Mouse (Mus musculus): ENCODE measurements at regions not wholly inside any gene's neighbourhood (a gene's known extent, or its start where the extent isn't known, plus 50 kb on each side); places are given as distances from the start of the nearest gene placed in this dataset.

- DNase-seq (ENCODE audit: low spot score in 2 of 2) = no peak
These were observed 62.7 kb downstream of the Bmp2 start for GRCm38 (mm10) chr2:133614672-133615071.

DNA sequence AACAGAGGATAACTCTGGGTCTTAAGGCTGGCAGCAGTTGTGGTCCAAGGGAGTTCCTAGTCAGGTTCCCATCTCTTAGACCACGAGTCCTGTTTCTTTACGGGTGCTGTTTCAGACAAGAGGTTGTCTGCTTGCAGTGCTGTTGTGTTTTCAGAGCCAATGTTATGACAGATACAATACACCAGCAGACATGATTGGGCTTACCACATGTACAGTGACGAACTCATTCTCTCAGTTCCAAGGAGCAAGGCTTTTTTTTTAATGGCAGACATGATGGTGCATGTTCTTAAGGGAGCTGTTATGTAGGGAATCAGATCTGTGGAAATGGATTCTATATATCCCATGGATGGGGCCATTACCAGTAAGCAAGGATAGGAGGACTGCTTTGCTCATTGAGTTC lies 63.3 kb downstream of the Bmp2 start:
- DNase-seq (ENCODE audit: low spot score in 2 of 2) = no peak

DNA sequence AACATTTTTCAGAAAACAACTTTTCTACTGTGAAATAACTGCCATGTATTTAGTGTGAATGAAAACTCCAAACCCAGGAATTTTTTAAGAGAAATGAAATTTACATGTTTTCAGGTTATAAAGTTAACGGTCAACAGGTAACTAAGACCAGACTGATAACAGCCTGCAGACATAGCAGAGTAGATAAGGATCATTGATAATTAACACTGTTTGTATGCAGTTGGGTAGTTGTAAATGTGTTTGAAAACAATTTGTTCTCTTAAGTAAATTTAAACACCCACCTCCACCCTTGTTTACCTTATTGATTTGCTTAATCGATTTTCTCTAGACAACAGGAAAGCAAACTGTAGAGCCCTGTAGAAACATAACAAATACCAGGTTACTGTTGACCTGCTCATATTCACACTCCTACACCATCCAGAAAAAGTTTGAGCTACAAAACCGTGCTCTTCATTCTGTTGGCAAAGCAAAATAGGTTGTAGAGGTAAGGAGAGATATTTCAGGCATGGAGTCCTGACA lies 65.4 kb downstream of the Bmp2 start:
- DNase-seq (ENCODE audit: low spot score in 2 of 2) = no peak

DNA sequence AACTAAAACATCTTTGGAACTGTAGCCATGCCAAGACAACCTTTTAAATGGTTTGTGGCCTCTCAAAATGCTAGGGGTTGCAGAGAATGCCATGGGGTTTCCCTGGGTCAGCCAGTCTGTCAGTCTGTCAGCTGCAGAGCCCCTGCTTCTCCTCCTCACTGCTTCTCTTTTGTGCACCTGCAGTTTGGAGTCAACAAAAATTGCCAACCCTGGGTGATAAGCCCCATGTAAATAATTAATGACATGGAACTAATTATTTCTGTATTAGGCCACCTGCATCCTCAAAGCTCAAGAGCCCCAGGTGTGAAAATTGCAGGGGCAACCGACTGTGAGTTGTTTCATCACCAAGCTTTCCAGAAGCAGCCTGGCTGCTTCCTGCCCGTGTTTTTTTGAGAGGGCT lies 70.6 kb downstream of the Bmp2 start:
- DNase-seq (ENCODE audit: low spot score in 2 of 2) = no peak

- DNase-seq (ENCODE audit: low spot score in 2 of 2) = no peak
These were observed 73.6 kb downstream of the Bmp2 start for GRCm38 (mm10) chr2:133625542-133625941.

DNA sequence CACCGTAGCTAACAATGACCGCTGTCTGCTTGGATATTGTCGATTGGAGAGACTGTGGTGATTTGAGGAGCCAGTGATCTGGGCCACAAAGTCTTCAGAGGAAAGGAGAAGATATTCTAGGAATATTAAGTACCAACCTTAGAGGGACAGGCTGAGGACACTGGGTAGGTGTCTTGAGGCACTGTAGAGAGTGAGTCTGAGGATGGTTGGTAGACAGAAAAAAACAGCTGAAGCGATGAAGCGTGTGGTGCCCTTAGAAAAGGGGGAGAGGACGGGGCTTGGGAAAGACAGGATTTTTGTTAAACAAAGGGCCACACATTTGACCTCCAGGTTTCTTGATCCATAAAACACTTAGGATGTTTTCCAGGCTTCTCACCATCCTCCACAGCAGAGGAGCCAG lies 76.9 kb downstream of the Bmp2 start:
- DNase-seq (ENCODE audit: low spot score in 2 of 2) = no peak

- no peak for DNase-seq (ENCODE audit: low spot score in 2 of 2)
These were observed 83.5 kb downstream of the Bmp2 start for GRCm38 (mm10) chr2:133635434-133635833.

DNA sequence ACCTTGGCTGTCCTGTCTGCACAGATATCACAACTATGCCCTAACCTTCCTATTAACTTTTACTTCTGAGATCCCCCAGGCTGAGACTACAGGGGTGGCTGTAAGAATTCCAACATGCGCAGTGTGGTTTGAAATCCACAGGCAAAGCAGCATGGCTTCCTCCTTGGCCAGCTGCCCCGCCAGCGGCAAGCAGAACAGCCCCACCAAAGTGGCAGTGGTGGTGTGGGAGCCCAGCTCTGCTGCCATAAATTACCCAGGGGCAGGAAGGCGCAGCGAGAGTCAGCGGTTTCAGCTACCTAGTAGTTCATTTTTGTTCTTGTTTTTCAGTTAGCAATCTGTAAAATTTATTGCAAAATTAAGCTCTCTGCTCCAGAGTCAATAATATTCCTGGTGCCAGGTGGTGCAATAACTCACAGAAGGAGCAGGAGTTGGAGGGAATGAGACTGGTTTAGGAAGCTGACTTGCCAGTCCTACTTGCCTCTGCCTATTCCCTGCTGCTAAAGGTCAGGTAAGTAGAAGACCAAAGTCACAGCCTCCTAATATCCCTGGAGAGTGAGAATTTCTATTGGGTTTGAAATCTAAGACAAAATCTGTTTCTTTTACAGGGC lies 98.0 kb downstream of the Bmp2 start:
- no peak for DNase-seq (ENCODE audit: low spot score in 2 of 2)

DNA sequence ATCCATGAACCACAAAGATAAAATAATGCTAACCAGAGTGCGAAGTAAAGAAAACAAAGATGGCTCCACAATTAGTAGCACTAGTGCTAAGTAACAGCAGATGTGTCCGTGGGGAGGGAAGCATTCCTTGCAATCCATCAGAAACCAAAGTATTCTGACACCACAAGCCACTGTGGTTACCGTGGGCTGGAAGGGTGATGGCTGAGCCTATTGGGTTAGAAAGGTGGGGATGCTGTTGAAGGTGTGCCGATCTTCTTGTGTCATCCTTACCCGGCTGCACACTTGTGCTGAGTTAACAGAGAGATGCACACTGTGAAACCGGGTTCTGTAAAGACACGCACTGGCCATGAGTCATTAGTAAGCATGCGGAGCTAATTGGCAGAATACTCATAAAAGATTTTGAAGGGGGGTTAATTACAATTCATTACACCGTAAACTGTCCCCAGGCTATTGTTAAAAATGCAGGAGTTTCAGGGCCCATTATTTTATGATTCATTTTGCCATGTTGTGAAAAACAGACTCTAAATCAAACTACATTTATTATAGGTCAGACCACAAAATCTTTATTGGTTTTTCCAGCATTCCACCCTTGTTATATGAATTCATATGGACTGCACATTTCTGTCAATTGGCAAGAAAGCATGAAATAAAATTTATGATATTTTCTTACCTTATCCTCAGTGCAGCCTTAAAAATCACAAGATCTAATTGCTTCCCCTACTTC lies 114.5 kb downstream of the Bmp2 start:
- no peak for DNase-seq (ENCODE audit: low spot score in 2 of 2)

GRCm38 (mm10) chr2:133667055-133667395 lies 115.1 kb downstream of the Bmp2 start:
- DNase-seq (ENCODE audit: low spot score in 2 of 2) = no peak

GRCm38 (mm10) chr2:133669821-133670220 lies 117.9 kb downstream of the Bmp2 start:
- no peak for DNase-seq (ENCODE audit: low spot score in 2 of 2)

DNA sequence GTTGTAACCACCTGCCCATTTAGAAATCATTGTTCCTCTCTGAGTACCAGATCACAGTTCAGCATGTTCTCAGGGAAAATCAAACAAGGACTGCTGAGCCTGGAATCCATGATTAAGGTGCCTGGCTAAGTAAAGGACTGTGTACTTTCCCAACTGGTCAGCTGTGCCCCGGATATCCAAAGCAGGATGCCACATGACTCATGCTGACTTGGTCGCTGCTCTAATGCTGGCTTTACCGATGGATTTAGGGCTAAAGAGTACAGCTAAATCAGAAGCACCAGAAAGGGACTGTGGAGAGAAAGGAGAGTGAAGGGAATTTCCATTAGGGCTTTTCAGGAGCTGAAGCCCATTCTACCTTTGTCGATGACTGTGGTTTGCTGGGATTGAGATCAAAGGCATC lies 119.6 kb downstream of the Bmp2 start:
- DNase-seq (ENCODE audit: low spot score in 2 of 2) = no peak

DNA sequence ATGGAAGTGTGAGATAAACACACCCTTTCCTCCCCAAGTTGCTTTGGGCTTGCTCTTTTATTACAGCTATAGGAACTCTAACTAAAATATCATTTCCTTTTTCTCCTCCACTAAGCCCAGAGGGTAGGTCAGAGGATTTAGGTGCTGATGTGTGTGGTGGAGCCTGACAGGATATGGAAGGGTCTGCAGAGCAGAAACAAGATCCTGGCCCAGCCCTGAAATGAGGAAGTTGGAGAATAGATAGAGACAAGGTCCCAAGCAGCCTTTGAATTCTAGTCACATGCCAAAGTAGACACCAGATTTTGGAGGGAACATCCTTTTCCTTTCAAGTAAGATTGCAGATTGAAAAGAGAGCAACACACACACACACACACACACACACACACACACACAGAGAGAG lies 132.4 kb downstream of the Bmp2 start:
- DNase-seq (ENCODE audit: low spot score in 2 of 2) = no peak

DNA sequence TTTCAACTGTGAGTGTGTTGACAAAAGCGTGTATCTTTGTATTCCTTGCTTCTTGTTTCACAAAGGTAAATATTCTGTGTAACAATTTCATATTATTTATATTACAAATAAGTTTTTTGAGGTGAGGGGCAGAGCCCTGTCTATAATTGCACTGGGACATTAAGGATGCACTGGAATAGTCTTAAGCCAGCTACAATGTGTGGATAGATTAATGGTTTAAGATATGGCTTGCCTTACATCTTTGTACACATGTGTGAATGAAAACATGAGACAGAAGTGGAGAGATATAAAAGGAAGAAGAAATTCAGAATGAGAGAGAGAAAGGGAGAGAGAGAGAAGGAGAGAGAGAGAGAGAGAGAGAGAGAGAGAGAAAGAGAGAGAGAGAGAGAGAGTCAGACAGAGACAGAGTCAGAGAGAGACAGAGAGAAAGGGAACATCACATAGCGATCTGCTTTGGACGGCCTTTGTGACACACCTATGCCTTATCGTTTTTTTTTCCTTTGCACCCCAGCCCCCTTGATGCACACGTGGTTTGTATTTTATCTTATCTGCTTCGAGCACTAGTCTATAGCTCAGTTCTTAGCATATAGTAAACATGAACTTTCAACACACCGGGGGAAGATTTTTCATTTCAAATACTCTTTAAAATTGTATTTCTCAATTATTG lies 136.3 kb downstream of the Bmp2 start:
- no peak for DNase-seq (ENCODE audit: low spot score in 2 of 2)

GRCm38 (mm10) chr2:133688788-133689155 lies 136.8 kb downstream of the Bmp2 start:
- no peak for DNase-seq (ENCODE audit: low spot score in 2 of 2)

GRCm38 (mm10) chr2:133708735-133709584 lies 157.0 kb downstream of the Bmp2 start:
- DNase-seq (ENCODE audit: low spot score in 2 of 2) = no peak

- no peak for DNase-seq (ENCODE audit: low spot score in 2 of 2)
These were observed 164.3 kb downstream of the Bmp2 start for GRCm38 (mm10) chr2:133716243-133716642.

DNA sequence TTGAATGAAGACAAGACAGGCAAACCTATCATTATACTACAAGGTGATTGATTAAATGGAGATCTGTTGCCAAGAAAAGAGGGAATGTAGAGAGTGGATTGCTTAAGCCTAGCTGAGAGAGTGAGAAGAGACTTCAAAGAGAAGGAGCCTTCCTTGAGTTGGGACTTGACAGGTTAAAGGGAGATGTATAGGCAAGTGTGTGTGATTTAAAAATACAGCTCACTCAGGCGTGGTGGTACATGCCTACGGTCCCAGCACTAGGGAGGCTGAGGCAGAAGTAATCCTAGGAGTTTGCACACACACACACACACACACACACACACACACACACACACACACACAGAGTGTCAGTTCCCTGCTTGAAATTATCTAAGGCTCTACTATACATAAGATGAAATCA lies 165.1 kb downstream of the Bmp2 start:
- no peak for DNase-seq (ENCODE audit: low spot score in 2 of 2)

DNA sequence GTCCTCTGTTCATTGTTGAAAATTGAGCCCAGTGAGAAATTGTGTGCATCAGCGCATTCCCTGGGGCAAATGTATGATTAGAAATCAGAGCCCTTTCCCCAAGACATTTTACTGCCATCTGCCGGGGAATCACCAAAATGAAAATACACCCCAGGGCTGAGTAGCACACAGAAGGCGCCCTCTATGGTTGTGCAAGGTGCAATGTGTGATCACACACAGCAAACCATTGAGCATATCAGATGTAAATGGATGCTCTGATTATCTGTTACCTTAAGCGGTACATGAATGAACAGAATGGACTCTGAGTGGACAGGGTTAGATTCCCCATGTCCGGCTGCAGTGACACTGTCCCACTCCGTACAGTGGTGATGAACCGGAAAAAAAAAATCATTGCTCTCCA lies 172.4 kb downstream of the Bmp2 start:
- DNase-seq (ENCODE audit: low spot score in 2 of 2) = peak; percentile 6 to 26

- no peak for DNase-seq (ENCODE audit: low spot score in 2 of 2)
These were observed 172.8 kb downstream of the Bmp2 start for GRCm38 (mm10) chr2:133724757-133725156.

DNA sequence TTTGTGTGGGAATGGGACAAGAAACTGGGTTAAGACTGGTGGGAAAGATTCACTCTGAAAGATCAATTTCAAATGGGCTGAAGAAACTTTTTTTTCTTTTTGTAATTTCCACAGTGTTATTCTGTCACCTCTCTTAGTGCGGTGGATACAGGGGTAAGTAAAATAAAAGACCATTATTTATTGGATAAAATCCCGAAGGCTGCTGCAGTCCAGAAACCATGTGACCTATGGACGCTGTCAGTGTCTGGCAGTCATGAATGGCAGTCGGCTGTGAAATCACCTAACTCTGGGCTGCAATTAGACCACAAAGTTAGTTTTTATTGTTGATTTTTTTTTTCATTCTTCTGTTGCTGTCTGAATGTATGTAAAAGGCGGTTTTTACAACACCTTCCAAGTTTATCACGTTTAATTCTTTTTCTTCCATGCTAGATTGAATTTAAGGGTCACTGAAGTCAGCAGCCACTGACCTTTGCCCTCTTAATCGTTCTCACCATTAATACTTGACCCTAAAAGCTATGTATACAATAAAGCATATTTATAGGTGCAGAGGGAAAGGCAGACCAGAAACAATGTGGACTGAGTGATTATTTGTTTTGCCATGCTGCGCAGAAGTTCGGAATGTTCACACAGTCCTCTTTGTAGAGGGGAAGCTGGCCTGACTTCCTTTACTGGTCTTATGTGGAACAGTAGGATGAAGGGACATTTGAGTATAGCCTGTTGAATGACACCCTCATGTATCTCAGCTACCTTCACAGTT lies 182.7 kb downstream of the Bmp2 start:
- no peak for DNase-seq (ENCODE audit: low spot score in 2 of 2)
